Mouse (Mus musculus) testis, postnatal 10 days (tissue): ENCODE data around the gene Cbx1.

Experiments used
- DNase-seq: peaks from one replicate; pipeline ENCODE4 v3.0.0; 2021; ENCODE audit warnings: low spot score

The Cbx1 gene

GRCm38 (mm10) chr11:96788871-96789795, at the start of gene Cbx1:
Gene Cbx1, plus strand, starts transcription at chr11:96789127.
- DNase-seq = peak; percentile 90

GRCm38 (mm10) chr11:96740796-96741195, 48.1 kb upstream of the Cbx1 start:
- DNase-seq = no peak

- DNase-seq = no peak
These were observed 46.9 kb upstream of the Cbx1 start for GRCm38 (mm10) chr11:96741995-96742394.

- DNase-seq = no peak
These were observed 45.9 kb upstream of the Cbx1 start for GRCm38 (mm10) chr11:96743000-96743399.

GRCm38 (mm10) chr11:96743891-96744290, 45.0 kb upstream of the Cbx1 start:
- DNase-seq = no peak

GRCm38 (mm10) chr11:96746648-96747047, 42.3 kb upstream of the Cbx1 start:
- DNase-seq = no peak

- no peak for DNase-seq
These were observed 41.4 kb upstream of the Cbx1 start for GRCm38 (mm10) chr11:96747555-96747954.

GRCm38 (mm10) chr11:96755298-96755697, 33.6 kb upstream of the Cbx1 start:
- DNase-seq = no peak

- DNase-seq = no peak
These were observed 31.5 kb upstream of the Cbx1 start for GRCm38 (mm10) chr11:96757421-96757820.

- no peak for DNase-seq
These were observed 30.5 kb upstream of the Cbx1 start for GRCm38 (mm10) chr11:96758402-96758801.

- no peak for DNase-seq
These were observed 28.9 kb upstream of the Cbx1 start for GRCm38 (mm10) chr11:96760042-96760441.

- no peak for DNase-seq
These were observed 26.9 kb upstream of the Cbx1 start for GRCm38 (mm10) chr11:96761984-96762383.

- DNase-seq = no peak
These were observed 26.0 kb upstream of the Cbx1 start for GRCm38 (mm10) chr11:96762742-96763470.

GRCm38 (mm10) chr11:96764511-96765350, 24.2 kb upstream of the Cbx1 start:
- no peak for DNase-seq

GRCm38 (mm10) chr11:96765645-96766044, 23.3 kb upstream of the Cbx1 start:
- DNase-seq = no peak

- no peak for DNase-seq
These were observed 22.4 kb upstream of the Cbx1 start for GRCm38 (mm10) chr11:96766555-96766954.

GRCm38 (mm10) chr11:96767096-96767495, 21.8 kb upstream of the Cbx1 start:
- DNase-seq = no peak

- DNase-seq = no peak
These were observed 20.7 kb upstream of the Cbx1 start for GRCm38 (mm10) chr11:96768240-96768639.

GRCm38 (mm10) chr11:96771274-96771975, 17.5 kb upstream of the Cbx1 start:
- DNase-seq = no peak

- no peak for DNase-seq
These were observed 16.5 kb upstream of the Cbx1 start for GRCm38 (mm10) chr11:96772413-96772812.

GRCm38 (mm10) chr11:96774536-96774935, 14.4 kb upstream of the Cbx1 start:
- no peak for DNase-seq

- no peak for DNase-seq
These were observed 13.9 kb upstream of the Cbx1 start for GRCm38 (mm10) chr11:96775063-96775462.
